Mouse (Mus musculus) E14TG2a.4 (cell line): ENCODE data around the gene Cmas.

ENCODE experiments used
- CTCF ChIP-seq: conservative IDR thresholded peaks from 2 replicates; pipeline ENCODE4 v1.5.1; 2014; ENCODE audit warnings: low read length
- POU5F1 ChIP-seq: IDR thresholded peaks from 2 replicates; pipeline ENCODE4 v1.6.1; 2014; ENCODE audit warnings: low read length, borderline replicate concordance

- no peak for TF ChIP-seq CTCF
- no peak for TF ChIP-seq POU5F1
Measured at GRCm38 (mm10) chr6:142798837-142799236, 42.4 kb downstream of the Cmas start.
